Mouse (Mus musculus) forebrain, embryonic 11.5 days (tissue): ENCODE measurements around the gene Ulk4. TPM values are rescaled to one million over a fixed set of nuclear protein-coding genes. Genes with fewer than 3 reads are reported as not detected.

Experiments
- ATAC-seq: fragments of 200-750 bp; cut with Nextera tagmentation; replicated peaks from 2 replicates; pipeline ENCODE4 v1.8.0; 2017; ENCODE audit warnings: moderate TSS enrichment; ENCODE audit not compliant: low FRiP score
- DNase-seq: peaks from one replicate; pipeline ENCODE4 v3.0.0-alpha.2; 2017; ENCODE audit warnings: low spot score
- H3K27ac ChIP-seq: fragments of 300-500 bp; sonication (generic); 2 replicates; pipeline ENCODE4 v1.5.1; 2014; ENCODE audit warnings: low read depth, low read length
- H3K27me3 ChIP-seq: fragments of 300-500 bp; sonication (generic); 2 replicates; pipeline ENCODE4 v1.6.1; 2014; ENCODE audit warnings: mild to moderate bottlenecking, low read length, mixed read lengths; ENCODE audit not compliant: control insufficient read depth, insufficient read depth
- H3K36me3 ChIP-seq: fragments of 300-500 bp; sonication (generic); 2 replicates; pipeline ENCODE4 v1.6.1; 2014; ENCODE audit warnings: mild to moderate bottlenecking, low read length, moderate library complexity, mixed read lengths; ENCODE audit not compliant: control insufficient read depth, insufficient read depth
- H3K4me1 ChIP-seq: fragments of 300-500 bp; sonication (generic); replicated peaks from 2 replicates; pipeline ENCODE4 v1.6.1; 2014; ENCODE audit warnings: low read length, mixed read lengths; ENCODE audit not compliant: control insufficient read depth, insufficient read depth
- H3K4me2 ChIP-seq: fragments of 300-500 bp; sonication (generic); 2 replicates; pipeline ENCODE4 v1.6.1; 2014; ENCODE audit warnings: low read depth, mild to moderate bottlenecking, low read length, moderate library complexity, mixed read lengths; ENCODE audit not compliant: severe bottlenecking
- H3K4me3 ChIP-seq: fragments of 300-500 bp; sonication (generic); 2 replicates; pipeline ENCODE4 v1.5.1; 2014; ENCODE audit warnings: low read depth, low read length
- H3K9ac ChIP-seq: fragments of 300-500 bp; sonication (generic); 2 replicates; pipeline ENCODE4 v1.6.1; 2014; ENCODE audit warnings: low read length
- H3K9me3 ChIP-seq: fragments of 300-500 bp; sonication (generic); 2 replicates; pipeline ENCODE4 v1.6.1; 2016; ENCODE audit warnings: low read length, mixed read lengths; ENCODE audit not compliant: control insufficient read depth
- WGBS: fragments of 180-500 bp; shearing (Covaris S2); extraction: QIAGEN DNeasy Blood & Tissue Kit; methylation state at CpG from one replicate; pipeline ENCODE4 v1.1.7; 2014; 5-methylcytosine and 5-hydroxymethylcytosine counted together
- polyA plus RNA-seq: library from polyadenylated mRNA; unstranded; fragments of >200 nt; fragmentation: Nextera tagmentation; extraction: Ambion mirVana; gene quantifications from 2 replicates; pipeline ENCODE4 v1.2.1, GENCODE M21; 2014

The Ulk4 gene
- polyA plus RNA-seq, 1 experiment from 2014 or later, result 163 TPM

- Histone ChIP-seq H3K4me1 (no peaks in the 10 kb centered on the region), H3K4me3 (no peak overlapping the region), H3K4me2 (no peak overlapping the region), H3K36me3 (no peaks in the 10 kb centered on the region), H3K9me3 (no peaks in the 10 kb centered on the region), H3K9ac (no peak overlapping the region), H3K27me3 (no peaks in the 10 kb centered on the region), H3K27ac (no peak overlapping the region)
- ATAC-seq, result no peak
- WGBS, result 89% methylated on average over 7 of the region's 7 CpGs
- DNase-seq, result no peak
Measured at GRCm38 (mm10) chr9:121176350-121176749, 100.6 kb downstream of the Ulk4 start.

GRCm38 (mm10) chr9:121175201-121175600 lies 101.8 kb downstream of the Ulk4 start:
- DNase-seq (no peak), ATAC-seq (no peak)
- H3K4me3 ChIP-seq, result no peak overlapping the region
- no peaks in the 10 kb centered on the region for H3K27me3 ChIP-seq
- no peaks in the 10 kb centered on the region for H3K9me3 ChIP-seq
- no peak overlapping the region for H3K4me2 ChIP-seq
- 90% methylated on average over 11 of the region's 11 CpGs for WGBS
- H3K4me1 ChIP-seq, result no peaks in the 10 kb centered on the region
- no peak overlapping the region for H3K9ac ChIP-seq
- no peak overlapping the region for H3K27ac ChIP-seq
- H3K36me3 ChIP-seq, result no peaks in the 10 kb centered on the region

- H3K27ac ChIP-seq, result no peak overlapping the region
- WGBS, result 89% methylated on average over 6 of the region's 6 CpGs
Measured at GRCm38 (mm10) chr9:121172123-121172522, 104.9 kb downstream of the Ulk4 start.

DNA sequence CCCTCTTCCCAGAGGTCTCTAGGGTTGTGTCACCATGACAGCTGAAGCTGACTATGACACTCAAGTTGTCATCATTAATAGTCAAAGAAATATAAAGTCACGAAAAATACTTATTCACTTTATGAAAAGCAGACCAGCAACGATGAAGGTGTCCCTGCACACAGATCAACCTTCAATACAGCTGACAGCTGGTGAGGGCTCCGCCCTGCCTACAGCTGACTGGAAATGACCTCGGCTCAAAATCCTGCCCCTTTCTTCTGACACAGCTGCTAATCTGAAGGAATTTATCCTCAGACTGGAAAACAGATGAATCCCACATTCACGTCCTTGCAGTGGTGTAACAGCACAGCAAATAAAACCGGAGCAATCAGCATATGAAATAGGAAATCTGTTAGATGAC lies 105.4 kb downstream of the Ulk4 start:
- DNase-seq (no peak), ATAC-seq (no peak)
- H3K27me3 ChIP-seq, result no peaks in the 10 kb centered on the region
- no peak overlapping the region for H3K4me2 ChIP-seq
- H3K9me3 ChIP-seq, result no peaks in the 10 kb centered on the region
- no peak overlapping the region for H3K27ac ChIP-seq
- H3K4me3 ChIP-seq, result no peak overlapping the region
- H3K36me3 ChIP-seq, result no peaks in the 10 kb centered on the region
- H3K4me1 ChIP-seq, result no peaks in the 10 kb centered on the region
- no peak overlapping the region for H3K9ac ChIP-seq
- 89% methylated on average over 6 of the region's 6 CpGs for WGBS

More at GRCm38 (mm10) chr9:121172123-121172522, 104.9 kb downstream of the Ulk4 start:
- Histone ChIP-seq H3K36me3 (no peaks in the 10 kb centered on the region), H3K9ac (no peak overlapping the region), H3K27me3 (no peaks in the 10 kb centered on the region), H3K9me3 (no peaks in the 10 kb centered on the region), H3K4me1 (no peaks in the 10 kb centered on the region), H3K4me3 (no peak overlapping the region), H3K4me2 (no peak overlapping the region)
- ATAC-seq, result no peak
- no peak for DNase-seq

GRCm38 (mm10) chr9:121164607-121165006 lies 112.4 kb downstream of the Ulk4 start:
- no peak for DNase-seq
- no peaks in the 10 kb centered on the region for H3K9me3 ChIP-seq
- no peak overlapping the region for H3K27ac ChIP-seq
- WGBS, result 91% methylated on average over 7 of the region's 7 CpGs
- no peaks in the 10 kb centered on the region for H3K4me1 ChIP-seq
- H3K27me3 ChIP-seq, result no peaks in the 10 kb centered on the region
- H3K36me3 ChIP-seq, result no peaks in the 10 kb centered on the region
- no peak for ATAC-seq
- H3K9ac ChIP-seq, result no peak overlapping the region
- no peak overlapping the region for H3K4me2 ChIP-seq
- no peak overlapping the region for H3K4me3 ChIP-seq

GRCm38 (mm10) chr9:121162789-121163188 lies 114.2 kb downstream of the Ulk4 start:
- no peak overlapping the region for H3K9ac ChIP-seq
- DNase-seq (no peak), ATAC-seq (no peak)
- H3K27ac ChIP-seq, result no peak overlapping the region
- H3K27me3 ChIP-seq, result no peaks in the 10 kb centered on the region
- 58% methylated on average over 5 of the region's 5 CpGs for WGBS
- no peaks in the 10 kb centered on the region for H3K4me1 ChIP-seq
- no peak overlapping the region for H3K4me2 ChIP-seq
- H3K36me3 ChIP-seq, result no peaks in the 10 kb centered on the region
- H3K9me3 ChIP-seq, result no peaks in the 10 kb centered on the region
- H3K4me3 ChIP-seq, result no peak overlapping the region

DNA sequence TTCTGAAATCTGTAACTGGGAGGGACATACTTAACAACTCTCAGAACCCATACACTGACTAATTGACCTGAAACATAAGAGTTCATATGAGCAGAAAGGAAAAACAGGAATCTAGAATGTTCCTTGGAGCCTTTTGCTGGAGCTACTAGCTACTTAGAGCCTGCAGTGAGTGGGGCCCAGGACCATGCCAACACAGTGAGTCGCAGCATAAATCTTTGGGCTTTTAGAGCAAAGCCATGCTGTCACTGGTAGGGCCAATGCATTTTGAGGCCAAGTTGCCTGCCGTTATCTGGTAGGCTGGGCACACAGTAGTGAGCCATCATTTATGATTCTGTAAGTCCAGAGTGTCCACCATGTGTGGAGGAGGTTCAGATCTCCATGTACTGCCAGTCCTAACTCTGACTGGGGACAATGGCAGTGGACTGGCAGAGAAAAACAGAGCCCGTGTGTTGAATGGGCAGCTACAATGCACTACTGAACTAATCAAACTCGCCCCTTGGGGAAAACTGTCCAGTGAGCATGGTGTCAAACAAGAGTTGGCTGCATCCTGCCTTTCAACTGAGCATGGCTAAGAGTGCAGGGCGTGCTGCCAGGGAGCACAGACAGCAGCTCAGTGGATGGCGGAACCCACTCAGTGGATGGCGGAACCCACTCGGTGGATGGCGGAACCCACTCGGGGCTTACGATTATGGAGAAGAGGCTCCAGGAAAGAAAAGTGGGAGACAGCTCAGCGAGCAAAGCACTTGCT lies 115.0 kb downstream of the Ulk4 start:
- no peaks in the 10 kb centered on the region for H3K27me3 ChIP-seq
- H3K36me3 ChIP-seq, result no peaks in the 10 kb centered on the region
- no peaks in the 10 kb centered on the region for H3K4me1 ChIP-seq
- no peak overlapping the region for H3K9ac ChIP-seq
- no peak for ATAC-seq
- no peaks in the 10 kb centered on the region for H3K9me3 ChIP-seq
- H3K4me2 ChIP-seq, result no peak overlapping the region
- H3K27ac ChIP-seq, result no peak overlapping the region
- DNase-seq, result no peak
- no peak overlapping the region for H3K4me3 ChIP-seq
- 93% methylated on average over 12 of the region's 12 CpGs for WGBS

GRCm38 (mm10) chr9:121156253-121156831 lies 120.7 kb downstream of the Ulk4 start:
- no peaks in the 10 kb centered on the region for H3K9me3 ChIP-seq
- no peaks in the 10 kb centered on the region for H3K36me3 ChIP-seq
- no peak overlapping the region for H3K27ac ChIP-seq
- H3K9ac ChIP-seq, result no peak overlapping the region
- ATAC-seq, result no peak
- 83% methylated on average over 9 of the region's 9 CpGs for WGBS
- no peak for DNase-seq
- H3K4me2 ChIP-seq, result no peak overlapping the region
- no peaks in the 10 kb centered on the region for H3K27me3 ChIP-seq
- no peaks in the 10 kb centered on the region for H3K4me1 ChIP-seq
- no peak overlapping the region for H3K4me3 ChIP-seq

- H3K27ac ChIP-seq, result no peak overlapping the region
- peaks cover 3% of the 10 kb centered on the region; the same call in 1 of the 2 replicates for H3K4me1 ChIP-seq
- 91% methylated on average over 5 of the region's 5 CpGs for WGBS
- no peak overlapping the region for H3K4me2 ChIP-seq
- DNase-seq (no peak), ATAC-seq (no peak)
- H3K9ac ChIP-seq, result no peak overlapping the region
- H3K27me3 ChIP-seq, result no peaks in the 10 kb centered on the region
- no peak overlapping the region for H3K4me3 ChIP-seq
- no peaks in the 10 kb centered on the region for H3K36me3 ChIP-seq
- H3K9me3 ChIP-seq, result no peaks in the 10 kb centered on the region
Measured at GRCm38 (mm10) chr9:121153276-121153675, 123.7 kb downstream of the Ulk4 start.
